ENCODE assay signal across 8 mouse cellular contexts in the genomic region with DNA sequence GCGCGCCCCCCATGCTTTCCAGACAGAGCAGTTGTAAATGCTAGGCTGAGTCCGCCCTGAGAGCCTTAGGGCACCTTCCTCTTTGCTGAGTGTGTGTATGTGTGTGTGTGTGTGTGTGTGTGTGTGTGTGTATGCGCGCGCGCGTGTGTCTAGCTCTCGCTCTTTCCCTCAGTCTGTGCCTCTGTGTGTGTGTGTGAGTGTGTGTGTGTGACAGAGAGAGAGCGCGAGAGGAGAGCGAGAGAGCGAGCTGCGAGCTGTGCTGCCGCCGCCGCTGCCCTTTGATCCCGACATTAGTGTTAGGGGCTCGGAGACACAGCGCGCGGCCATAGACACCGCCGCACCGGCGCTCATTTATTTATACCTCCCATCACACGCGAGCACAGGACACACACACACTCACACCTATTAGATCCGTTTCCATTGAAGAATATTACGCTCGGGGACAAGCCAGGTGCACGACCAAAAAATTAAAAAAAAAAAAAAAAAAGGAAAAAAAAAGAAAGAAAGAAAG. TPM values are rescaled to one million over a fixed set of nuclear protein-coding genes. Genes with fewer than 3 reads are reported as not detected.
DNase-seq lines count a peak whose midpoint lies in the region; ATAC-seq lines count a peak whose summit lies in the region.

Gene Zfp827 (plus strand): TSS at position 461 of the 511 bp plus-strand sequence.

- under 1% methylated on average over 32 of the region's 32 CpGs for WGBS in hindbrain, embryonic 12.5 days

- peak within 1 kb of the TSS; percentile 100 for H3K27ac ChIP-seq in hindbrain, embryonic 12.5 days

- no peaks in the 10 kb centered on the region for H3K36me3 ChIP-seq in hindbrain, embryonic 12.5 days

- peaks cover 24% of the 10 kb centered on the region for H3K4me1 ChIP-seq in hindbrain, embryonic 12.5 days

- peak within 1 kb of the TSS; percentile 99 for H3K9ac ChIP-seq in hindbrain, embryonic 12.5 days

- H3K4me3 ChIP-seq in hindbrain, embryonic 12.5 days, result peak within 1 kb of the TSS; percentile 99

- ATAC-seq in hindbrain, embryonic 12.5 days (ENCODE audit: low FRiP score), result peak; percentile 74

- H3K27me3 ChIP-seq in hindbrain, embryonic 12.5 days, result no peaks in the 10 kb centered on the region

- H3K9me3 ChIP-seq in hindbrain, embryonic 12.5 days (replicated peaks), result no peaks in the 10 kb centered on the region

- DNase-seq in Muller cell, postnatal 12 days (ENCODE audit: inconsistent ontology term), result peak; percentile 85
- DNase-seq in cerebellum, adult 9-10 months, result peak; percentile 79
- DNase-seq in frontal cortex, postnatal 14 days (ENCODE audit: low spot score in 2 of 2), result peak; percentile 48 to 70
- DNase-seq in layer of hippocampus, postnatal 36 days, result peak; percentile 64 to 66
- DNase-seq in lung, postnatal 14 days, result peak; percentile 75
- DNase-seq in ovary, postnatal 36 days (ENCODE audit: low spot score), result peak; percentile 70
- DNase-seq in thymus, postnatal 14 days, result peak; percentile 87

- H3K4me2 ChIP-seq in hindbrain, embryonic 12.5 days (replicated peaks), result peak within 1 kb of the TSS; percentile 85

RNA-seq across cellular contexts. Expression of gene Zfp827, which starts in this region (rescaled TPM):
- polyA plus RNA-seq in hindbrain, embryonic 12.5 days (2016; fragmentation: Nextera tagmentation; extraction: Ambion mirVana), result 14.2 and 15.2 TPM in 2 replicates
- total RNA-seq in layer of hippocampus, postnatal 36 days (2021), result 10 to 100 TPM; 30.3 to 32.3 TPM

Comparison
In these comparisons a context has a peak if more than half of its experiments do, and no peak if none do; other contexts are left out.
1. Peak in every context shown above with its lines: DNase-seq, ATAC-seq, H3K4me3 ChIP-seq and H3K27ac ChIP-seq.